Mouse (Mus musculus) neutrophil, adult 59 days (primary cell): ENCODE measurements around the gene Olfr1258. TPM values are rescaled to one million over a fixed set of nuclear protein-coding genes. Genes with fewer than 3 reads are reported as not detected.

Source experiments
- total RNA-seq, 2 experiments: library from RNA; stranded (reverse); gene quantifications; 1 replicate in 1 of 2; 2 replicates in 1 of 2; pipeline ENCODE4 v1.2.4; 2023

Olfr1258 gene
- not detected for total RNA-seq

DNA sequence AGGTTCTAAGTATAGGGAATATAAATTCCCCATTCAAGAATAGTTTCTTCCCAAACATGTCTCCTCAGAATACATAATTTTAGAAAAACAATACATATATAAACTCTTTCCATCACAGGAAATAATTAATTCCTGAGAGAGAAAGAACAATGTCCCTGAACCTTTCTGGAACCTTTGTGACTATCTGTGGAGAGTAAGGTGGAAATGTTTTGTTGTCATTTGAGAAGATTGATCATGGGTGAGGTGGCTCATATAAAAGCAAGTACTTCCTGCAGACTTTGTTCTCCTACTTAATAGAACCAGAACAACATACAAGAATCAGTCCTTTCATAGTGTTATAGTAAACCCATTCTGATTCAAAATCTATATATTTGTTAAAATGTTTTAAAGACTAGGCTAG lies at the start of gene Olfr1258:
Olfr1258 (plus strand) TSS at position 301 of the 400 bp plus-strand sequence.

DNA sequence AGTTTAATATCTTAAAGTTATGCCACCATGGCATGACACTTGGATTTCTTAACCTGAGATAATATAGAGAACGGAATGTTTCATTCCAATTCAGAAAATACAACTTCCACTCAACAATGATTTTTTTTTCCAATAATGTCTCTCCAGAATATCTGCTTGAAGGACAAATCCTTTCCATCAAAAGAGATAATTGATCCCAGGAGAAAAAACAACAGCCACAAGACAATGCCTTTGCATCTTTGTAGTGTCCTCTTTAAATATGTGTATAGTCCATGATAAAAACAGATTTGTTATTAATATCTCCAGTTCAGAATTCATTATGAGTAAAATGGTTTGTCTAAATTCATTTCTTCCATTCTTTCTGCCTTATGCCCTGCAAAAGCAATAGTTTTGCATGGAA lies 49.0 kb upstream of the Olfr1258 start, which contains the start of gene Olfr1257:
Olfr1257 (plus strand) TSS at position 301 of the 400 bp plus-strand sequence.

DNA sequence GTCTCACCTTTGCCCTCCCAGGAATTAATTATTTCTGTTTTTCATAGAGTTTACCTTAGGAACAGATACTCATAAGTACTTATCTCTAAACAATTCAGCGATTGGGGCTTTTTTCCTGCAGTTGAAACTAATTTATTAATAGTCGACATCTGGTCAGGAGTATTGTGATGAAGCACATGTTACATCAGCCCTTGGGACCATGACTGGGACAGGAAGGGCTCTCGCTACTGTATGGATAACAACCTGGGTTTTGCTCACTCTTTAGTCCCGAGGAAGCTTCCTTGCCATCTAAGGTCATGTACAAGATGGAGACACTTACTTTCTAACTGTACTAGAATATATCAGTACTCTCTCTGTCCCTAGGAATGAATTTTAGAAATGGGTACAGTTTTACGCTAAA lies 21.5 kb downstream of the Olfr1258 start, which contains the start of gene Olfr1259:
Olfr1259 (minus strand) TSS at position 101 of the 400 bp plus-strand sequence.

DNA sequence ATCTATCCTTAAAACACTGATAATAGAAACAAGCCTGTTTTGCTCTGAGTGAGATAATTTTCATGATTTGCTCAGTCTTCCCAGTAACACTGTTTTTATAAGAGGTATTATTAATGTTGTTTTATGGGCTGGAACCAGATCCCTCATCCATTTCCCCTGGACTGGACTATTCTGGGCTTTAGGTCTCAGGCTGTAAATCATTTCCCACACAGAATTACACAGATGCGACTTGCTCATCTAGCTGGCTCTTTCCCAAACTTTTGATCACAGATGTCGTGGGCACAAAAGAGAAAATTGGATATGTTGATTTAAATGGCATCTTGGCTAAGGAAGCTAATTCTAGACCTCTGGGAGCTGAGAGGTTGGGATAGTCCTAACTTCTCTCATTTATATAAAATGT lies 47.1 kb downstream of the Olfr1258 start, which contains the start of gene Olfr1260:
Olfr1260 (plus strand) TSS at position 157 of the 400 bp plus-strand sequence.

Other genes with a start within 250 kb of the Olfr1258 start
- gene Olfr1252, start 202.3 kb upstream of the Olfr1258 start, total RNA-seq: not detected
- gene Olfr1253, start 170.2 kb upstream of the Olfr1258 start, total RNA-seq: not detected
- not detected for gene Olfr1254, start 133.7 kb upstream of the Olfr1258 start, total RNA-seq
- gene Olfr1255, start 115.3 kb upstream of the Olfr1258 start, total RNA-seq: not detected
- not detected for gene Olfr1256, start 85.8 kb upstream of the Olfr1258 start, total RNA-seq
- not detected for gene Olfr48, start 79.1 kb upstream of the Olfr1258 start, total RNA-seq
- not detected for gene Olfr1257, start 48.9 kb upstream of the Olfr1258 start, total RNA-seq
- not detected for gene Olfr1259, start 21.4 kb downstream of the Olfr1258 start, total RNA-seq
- not detected for gene Olfr1260, start 47.0 kb downstream of the Olfr1258 start, total RNA-seq
- not detected for gene Olfr1261, start 63.9 kb downstream of the Olfr1258 start, total RNA-seq
- not detected for gene Olfr1262, start 72.8 kb downstream of the Olfr1258 start, total RNA-seq
- gene Olfr1263, start 84.8 kb downstream of the Olfr1258 start, total RNA-seq: not detected
- gene Olfr1264, start 98.3 kb downstream of the Olfr1258 start, total RNA-seq: not detected
- gene Olfr1265, start 108.0 kb downstream of the Olfr1258 start, total RNA-seq: not detected
- not detected for gene Olfr140, start 136.3 kb downstream of the Olfr1258 start, total RNA-seq
- not detected for gene Olfr1269, start 194.1 kb downstream of the Olfr1258 start, total RNA-seq
- not detected for gene Olfr32, start 215.0 kb downstream of the Olfr1258 start, total RNA-seq
- not detected for gene Olfr1270, start 225.8 kb downstream of the Olfr1258 start, total RNA-seq